Mouse (Mus musculus): ENCODE results near the gene Aplnr. TPM values are rescaled to one million over a fixed set of nuclear protein-coding genes. Genes with fewer than 3 reads are reported as not detected.

Aplnr gene
- 1.7 and 2.8 TPM in 2 replicates for polyA plus RNA-seq (2012; rRNA removed)

DNA sequence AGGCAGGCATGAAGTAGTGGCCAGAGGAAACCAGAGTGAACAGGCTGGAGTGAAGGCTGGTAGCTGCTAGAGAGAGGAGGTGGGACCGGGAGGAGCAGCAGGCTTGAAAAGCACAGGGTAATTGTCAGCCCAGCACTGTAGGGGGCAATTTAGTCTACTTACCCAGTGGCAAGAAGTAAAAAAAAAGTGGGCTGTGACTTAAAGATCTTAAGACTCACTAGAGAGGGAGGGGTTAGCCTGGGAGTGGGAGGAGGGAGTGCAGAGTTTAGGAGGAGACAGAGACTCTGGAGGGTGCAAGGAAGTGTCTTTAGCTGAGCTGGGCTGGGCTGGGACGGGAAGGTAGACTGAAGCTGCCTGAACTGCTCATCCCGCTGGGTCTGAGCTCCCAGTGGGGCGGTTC lies at the start of gene Aplnr:
Gene Aplnr (plus strand): TSS at position 137 of the 400 bp plus-strand sequence.

Other genes starting within 250 kb of the Aplnr start
- 2.2 and 3.4 TPM in 2 replicates for gene Rtn4rl2, start 249.5 kb upstream of the Aplnr start, polyA plus RNA-seq (2012; rRNA removed)
- 11.1 and 18.0 TPM in 2 replicates for gene Slc43a3, start 199.6 kb upstream of the Aplnr start, polyA plus RNA-seq (2012; rRNA removed)
- gene Prg2, start 155.8 kb upstream of the Aplnr start, polyA plus RNA-seq (2012; rRNA removed), result 0.32 TPM in 1 of 2 replicates, not detected in the other
- gene Prg3, start 148.0 kb upstream of the Aplnr start, polyA plus RNA-seq (2012; rRNA removed), result not detected in 2 replicates
- gene Ssrp1, start 99.0 kb upstream of the Aplnr start, polyA plus RNA-seq (2012; rRNA removed), result 30.6 and 34.4 TPM in 2 replicates
- gene P2rx3, start 98.8 kb upstream of the Aplnr start, polyA plus RNA-seq (2012; rRNA removed), result 0.42 and 0.67 TPM in 2 replicates
- 75.1 and 83.2 TPM in 2 replicates for gene Tnks1bp1, start 88.2 kb upstream of the Aplnr start, polyA plus RNA-seq (2012; rRNA removed)
- gene Lrrc55, start 61.0 kb downstream of the Aplnr start, polyA plus RNA-seq (2012; rRNA removed), result 0.60 and 0.89 TPM in 2 replicates
- not detected in 2 replicates for gene Olfr987, start 203.1 kb downstream of the Aplnr start, polyA plus RNA-seq (2012; rRNA removed)
- gene Olfr988, start 227.0 kb downstream of the Aplnr start, polyA plus RNA-seq (2012; rRNA removed), result not detected in 2 replicates

Measured in stomach, adult 2 months (tissue).